Mouse (Mus musculus) adrenal gland, adult 2 months (tissue): ENCODE data around the gene Mdm2. TPM values are rescaled to one million over a fixed set of nuclear protein-coding genes. Genes with fewer than 3 reads are reported as not detected.

Experiments
- DNase-seq: peaks from one replicate; pipeline ENCODE4 v3.0.0; 2021
- polyA plus RNA-seq: library from polyadenylated mRNA; depleted of rRNA; stranded (reverse); fragments of >200 nt; gene quantifications from 2 replicates; pipeline ENCODE4 v1.2.3, GENCODE M21; 2012
- total RNA-seq, 2 experiments: library from RNA; stranded (reverse); gene quantifications; 2 replicates each; pipeline ENCODE4 v1.2.3; 2021

Gene Mdm2
- total and polyA plus RNA-seq, 3 experiments = 47.0 to 155 (median 55.4) TPM

DNA sequence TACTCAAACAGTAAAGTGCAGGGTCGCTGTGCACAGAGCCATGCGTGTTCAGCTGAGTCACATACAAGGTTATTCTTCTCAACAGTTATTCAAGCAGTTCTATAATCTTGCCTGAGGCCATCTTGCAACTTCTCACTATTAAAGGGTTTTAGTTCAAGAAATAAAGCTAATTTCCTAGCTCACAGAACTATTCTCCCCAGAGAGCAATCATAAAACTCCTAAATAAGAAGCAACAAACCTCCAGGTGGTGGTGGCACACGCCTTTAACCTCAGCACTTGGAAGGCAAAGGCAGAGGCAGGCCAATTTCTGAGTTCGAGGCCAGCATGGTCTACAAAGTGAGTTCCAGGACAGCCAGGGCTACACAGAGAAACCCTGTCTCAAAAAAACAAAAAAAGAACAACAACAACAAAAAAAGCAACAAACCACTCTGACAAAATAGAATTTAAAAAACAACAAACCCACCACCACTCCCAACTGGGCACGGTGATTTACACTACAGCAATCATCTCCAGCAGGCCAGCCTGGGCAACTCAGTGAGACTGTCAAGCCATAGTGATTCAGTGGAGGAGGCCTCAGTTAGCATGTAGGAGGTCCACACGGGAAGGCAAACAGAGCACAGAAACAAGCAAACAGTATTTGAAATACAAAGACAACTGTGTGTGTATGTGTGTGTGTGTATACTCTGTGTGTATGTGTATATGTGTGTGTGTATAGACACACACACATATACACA lies 13.6 kb downstream of the Mdm2 start:
- no peak for DNase-seq

DNA sequence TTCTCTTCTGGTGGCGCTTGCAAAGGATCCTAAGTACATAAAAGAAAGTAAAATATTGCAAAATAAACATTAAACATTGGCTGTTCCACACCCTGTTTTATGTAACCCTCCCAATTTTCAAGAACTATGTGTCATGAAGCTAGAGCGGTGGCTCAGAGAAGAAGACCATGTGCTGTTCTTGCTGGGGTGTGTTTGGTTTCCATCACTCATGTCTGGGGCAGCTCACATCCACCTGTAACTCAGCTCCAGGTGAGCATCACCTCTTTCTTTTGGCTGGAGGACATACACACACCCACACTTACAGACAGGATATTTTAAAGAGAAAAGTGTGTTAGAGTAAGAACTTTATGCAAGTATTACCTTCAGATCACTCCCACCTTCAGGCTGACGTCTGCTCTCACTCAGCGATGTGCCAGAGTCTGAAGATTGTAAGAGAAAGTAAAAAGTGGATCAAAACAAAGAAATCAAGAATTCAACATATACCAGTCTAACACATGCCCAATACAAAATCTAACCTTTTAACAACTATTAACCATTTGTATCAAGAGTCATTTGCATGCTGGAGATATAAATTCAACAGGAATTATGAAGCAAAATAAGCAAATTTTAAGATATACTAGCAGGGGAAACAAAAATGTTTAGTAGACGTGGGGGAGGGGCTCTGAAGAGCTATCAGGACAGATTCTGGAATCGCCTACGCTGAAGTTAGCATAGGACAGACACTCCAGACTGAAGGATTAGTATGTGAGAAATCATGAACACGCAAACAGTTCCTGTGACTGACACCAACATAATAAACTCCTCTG lies 14.3 kb downstream of the Mdm2 start:
- DNase-seq = no peak

DNA sequence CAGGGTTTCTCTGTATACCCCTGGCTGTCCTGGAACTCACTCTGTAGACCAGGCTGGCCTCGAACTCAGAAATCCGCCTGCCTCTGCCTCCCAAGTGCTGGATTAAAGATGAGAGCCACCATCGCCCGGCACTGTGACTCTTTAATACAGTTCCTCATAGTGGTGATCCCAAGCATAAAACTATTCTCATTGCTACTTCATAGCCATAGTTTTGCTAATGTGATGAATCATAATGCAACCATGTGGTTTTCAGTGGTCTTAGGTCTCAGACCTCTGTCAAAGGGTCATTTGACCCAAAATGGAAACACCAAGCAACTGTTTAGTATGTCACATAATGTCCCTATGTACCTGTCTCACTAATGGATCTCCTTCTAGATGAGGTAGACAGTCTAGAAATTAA lies 15.0 kb downstream of the Mdm2 start:
- no peak for DNase-seq

DNA sequence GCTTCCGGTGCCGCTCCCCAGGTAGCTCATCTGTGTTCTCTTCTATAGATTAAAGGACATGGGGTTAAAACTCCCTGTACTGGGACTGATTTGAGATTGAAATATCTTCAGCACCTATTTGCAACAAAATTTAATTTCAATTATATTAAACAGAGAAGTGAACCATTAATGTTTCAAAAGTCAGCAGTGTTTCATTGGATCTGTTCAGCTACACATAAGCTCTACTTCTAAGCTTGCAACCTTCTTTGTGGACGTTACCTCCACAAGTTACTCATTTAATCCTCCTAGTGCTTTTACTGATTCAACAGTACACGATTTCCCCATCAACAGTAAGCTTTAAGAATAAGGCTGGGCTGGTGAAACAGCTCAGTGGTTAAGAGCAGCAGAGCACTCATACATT lies 15.5 kb downstream of the Mdm2 start:
- no peak for DNase-seq

DNA sequence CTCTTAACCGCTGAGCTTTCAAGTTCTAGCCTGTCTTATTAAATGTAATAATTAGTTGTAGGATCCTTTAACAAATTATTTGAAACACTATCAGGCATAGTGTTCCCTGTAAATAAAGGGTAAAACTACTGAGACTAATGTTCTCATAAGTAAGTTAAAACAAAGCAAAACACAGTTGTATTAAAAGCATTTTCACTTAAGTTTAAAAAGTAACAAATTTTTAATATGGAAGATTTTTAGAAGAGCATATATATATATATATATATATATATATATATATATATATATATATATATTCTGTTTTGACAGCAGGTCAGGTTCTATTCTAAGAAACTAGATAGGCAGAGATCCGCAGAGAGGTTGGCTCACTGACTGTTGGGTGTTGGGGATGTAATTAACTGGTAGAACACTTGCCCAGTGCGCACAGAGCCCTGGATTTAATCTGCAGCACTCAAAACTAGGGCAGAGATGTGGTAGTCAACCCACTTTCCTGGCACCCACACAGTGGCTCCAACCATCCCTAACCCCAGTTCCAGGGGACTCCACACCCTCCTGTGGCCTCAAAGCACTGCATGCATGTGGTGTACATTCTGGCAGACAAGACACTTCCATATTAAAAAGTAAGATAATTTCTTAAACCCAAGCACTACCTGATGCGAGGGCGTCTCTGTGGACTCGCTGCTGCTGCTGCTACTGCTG lies 16.2 kb downstream of the Mdm2 start:
- DNase-seq = no peak

DNA sequence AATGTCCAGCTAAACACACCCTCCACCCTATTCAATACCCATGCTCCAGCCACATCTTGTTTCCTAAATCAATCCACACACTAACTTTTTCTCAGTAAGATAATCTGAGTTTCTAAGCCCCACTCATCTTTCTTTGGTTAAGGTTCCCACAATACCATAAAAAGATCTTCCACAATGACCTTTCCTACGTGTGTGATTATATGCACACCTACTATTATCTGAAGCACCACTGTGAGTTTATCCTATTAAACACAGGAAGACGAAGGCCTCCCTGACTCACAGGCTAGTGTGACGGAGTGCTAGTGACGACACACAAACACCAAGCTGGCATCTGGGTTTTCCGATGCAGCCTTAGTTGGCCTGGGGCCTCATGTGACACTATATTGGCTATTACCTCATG lies 17.6 kb downstream of the Mdm2 start:
- no peak for DNase-seq

DNA sequence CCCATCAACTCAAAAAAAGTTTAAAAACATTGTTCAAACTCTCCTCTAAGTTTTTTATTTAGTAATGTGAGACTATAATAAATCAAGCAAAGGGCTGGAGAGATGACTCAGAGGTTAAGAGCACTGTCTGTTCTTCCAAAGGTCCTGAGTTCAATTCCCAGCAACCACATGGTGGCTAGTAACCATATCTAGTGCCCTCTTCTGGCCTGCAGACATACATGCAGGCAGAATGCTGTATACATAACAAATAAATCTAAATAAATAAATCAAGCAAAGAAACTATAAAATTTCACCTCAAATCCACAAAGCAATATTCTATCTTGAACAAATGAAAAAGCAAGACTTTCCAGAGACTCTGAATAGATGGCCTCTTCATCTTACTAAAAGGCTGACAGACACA lies 18.4 kb downstream of the Mdm2 start:
- DNase-seq = no peak

DNA sequence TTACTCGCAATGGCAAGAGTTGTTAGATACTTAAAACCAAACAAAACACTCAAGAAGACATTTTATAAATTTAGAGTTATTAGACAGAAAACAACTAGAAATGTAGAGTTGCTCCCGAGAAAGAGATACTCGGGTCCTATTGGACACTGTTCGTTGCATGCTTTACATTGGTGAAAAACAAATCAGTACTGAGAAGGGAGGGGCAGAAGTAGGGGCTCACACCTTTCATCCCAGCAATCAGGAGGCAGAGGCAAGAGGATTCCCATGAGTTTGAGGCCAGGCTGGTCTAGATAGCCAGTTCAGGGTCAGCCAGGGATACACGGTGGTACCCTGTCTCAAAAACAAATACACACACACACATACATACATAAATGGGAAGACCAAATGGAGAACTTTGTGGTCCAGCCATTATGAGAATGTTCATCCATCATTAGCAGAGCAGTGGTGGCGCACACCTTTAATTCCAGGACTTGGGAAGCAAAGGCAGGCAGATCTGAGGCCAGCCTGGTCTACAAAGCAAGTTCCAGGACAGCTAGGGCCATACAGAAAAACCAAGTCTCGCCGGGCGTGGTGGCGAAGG lies 19.1 kb downstream of the Mdm2 start:
- no peak for DNase-seq

DNA sequence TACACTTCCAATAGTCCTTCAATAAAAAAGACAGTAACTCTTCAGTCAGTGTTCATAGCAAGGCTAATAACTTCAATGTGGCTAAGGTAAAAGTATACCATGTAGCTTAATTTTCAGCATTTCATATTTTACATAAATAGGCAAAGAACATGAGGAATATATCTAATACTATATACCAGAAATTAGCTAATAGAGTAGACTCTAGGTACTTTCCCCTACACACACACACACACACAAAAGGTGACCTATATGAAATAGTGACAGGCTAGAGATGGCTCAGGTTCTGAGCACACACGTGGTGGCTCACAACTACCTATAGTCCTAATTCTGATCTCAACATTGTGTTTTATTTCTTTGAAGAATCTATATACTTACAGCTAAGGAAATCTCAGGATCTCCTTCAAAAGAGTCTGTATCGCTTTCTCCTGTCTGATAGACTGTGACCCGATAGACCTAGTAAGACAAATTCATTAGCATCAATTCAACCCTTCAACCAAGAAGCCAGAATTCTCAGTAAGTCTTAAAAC lies 19.7 kb downstream of the Mdm2 start:
- no peak for DNase-seq

DNA sequence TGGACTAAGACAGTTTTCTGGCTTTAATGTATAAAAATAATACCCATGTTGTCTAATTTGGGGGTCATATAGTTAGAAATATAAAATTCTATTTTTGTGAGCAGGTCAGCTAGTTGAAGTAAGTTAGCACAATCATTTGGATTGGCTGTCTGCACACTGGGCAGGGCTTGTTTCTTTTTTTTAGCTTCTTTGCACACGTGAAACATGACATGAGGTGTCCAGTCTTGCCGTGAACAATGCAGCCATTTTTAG lies 20.5 kb downstream of the Mdm2 start:
- no peak for DNase-seq

DNA sequence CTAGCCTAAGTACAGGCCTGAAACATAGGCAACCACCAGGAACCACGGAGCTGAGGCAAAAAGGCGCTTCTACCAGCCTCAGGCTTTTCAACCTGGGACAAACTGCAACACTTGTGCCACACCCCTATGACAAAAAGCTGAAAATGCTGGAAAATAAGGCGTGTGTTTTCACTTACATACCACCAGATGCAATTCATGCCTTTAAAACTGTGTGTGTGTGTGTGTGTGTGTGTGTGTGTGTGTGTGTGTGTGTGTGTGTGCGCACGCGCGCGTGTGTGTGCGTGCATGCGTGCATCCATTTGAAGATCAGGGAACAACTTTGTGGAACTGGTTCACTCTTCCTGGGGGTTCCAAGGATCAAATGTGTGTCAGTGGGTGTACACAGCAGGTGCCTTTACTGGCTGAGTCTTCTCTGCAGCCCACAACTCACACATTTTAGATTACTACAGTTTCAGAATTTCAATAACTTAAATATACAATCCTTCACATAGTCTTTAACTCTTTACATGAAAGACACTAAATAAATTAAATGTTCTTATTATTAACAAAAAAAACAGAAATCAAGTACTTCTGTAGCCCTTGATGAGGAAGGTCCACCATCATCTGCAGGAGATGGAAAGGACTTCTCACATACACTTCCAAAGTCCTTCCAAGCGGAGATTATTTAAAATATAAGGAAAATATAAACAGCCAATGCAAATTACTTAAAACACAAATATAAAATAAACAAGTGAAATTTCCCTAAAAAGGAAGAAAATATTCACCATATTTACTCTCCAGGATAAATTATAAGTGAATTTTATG lies 21.1 kb downstream of the Mdm2 start:
- DNase-seq = no peak

DNA sequence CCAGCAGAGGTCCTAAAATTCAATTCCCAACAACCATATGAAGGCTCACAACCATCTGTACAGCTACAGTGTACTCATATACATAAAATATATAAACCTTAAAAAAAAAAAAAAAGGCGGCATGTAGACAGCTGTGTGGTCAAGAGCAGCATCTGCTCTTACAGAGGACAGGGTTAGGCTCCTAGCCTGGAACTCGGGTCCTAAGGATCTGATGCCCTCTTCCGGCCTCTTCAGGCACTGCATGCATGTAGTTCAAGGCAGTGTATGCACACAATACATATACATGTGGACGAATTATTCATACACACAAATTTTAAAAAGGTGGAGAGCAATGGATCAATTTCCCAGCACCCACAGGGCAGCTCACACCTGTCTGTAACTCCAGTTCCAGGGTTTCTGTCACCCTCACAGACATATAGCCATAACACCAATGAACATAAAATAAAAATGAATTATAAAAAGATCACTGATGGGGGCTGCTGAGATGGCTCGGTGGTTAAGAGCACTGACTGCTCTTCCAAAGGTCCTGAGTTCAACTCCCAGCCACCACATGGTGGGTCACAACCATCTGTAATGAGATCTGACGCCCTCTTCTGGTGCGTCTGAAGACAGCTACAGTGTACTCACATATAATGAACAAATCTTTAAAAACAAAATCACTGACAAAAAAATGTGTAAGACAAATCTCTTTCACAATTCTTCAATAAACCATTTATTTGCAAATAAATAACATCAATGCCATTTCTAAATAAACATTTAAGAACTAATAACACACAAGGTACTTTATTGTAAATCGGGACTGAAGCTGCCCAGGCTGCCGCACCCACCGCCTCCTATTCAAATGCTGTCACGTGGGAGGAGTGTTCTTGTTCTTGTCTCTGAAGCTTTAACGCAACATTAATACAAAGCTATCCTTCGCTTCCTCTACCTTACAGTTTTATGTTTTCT lies 22.1 kb downstream of the Mdm2 start:
- DNase-seq = peak; percentile 44

DNA sequence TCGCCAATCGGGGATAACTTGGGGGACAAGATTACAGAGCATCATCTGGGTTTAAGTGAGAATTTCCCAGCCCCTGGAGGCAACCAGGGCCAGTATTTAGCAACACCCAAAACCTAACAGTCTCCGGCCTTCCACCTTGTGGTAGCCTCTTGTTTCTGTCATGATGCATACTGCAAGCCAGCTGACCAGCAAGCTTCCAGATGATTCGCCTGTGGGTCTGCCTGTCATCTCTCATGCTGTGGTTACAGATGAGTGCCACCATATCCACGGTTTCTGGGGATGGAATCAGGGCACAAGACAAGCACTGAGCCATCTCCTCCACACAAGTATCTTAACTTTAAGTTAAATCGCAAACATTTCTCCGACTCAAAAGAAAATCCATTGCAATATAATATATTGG lies 23.0 kb downstream of the Mdm2 start:
- no peak for DNase-seq

DNA sequence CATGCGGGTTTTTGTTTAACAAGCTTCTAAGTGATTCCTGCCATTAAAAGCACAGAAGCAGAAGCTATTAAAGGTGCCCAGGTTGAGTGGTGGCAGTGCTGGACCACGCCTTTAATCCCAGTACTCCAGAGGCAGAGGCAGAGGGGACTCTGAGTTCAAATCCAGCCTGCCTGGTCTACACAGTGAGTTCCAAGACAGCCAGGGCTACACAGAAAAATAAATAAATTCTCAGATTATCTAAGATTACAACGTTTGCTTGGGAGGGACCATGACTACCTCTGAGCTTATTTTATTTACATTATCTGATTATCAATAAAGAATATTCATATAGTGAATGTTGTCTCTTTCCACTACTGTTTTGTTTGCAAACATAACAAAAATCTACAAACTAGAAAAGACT lies 23.5 kb downstream of the Mdm2 start:
- DNase-seq = no peak

DNA sequence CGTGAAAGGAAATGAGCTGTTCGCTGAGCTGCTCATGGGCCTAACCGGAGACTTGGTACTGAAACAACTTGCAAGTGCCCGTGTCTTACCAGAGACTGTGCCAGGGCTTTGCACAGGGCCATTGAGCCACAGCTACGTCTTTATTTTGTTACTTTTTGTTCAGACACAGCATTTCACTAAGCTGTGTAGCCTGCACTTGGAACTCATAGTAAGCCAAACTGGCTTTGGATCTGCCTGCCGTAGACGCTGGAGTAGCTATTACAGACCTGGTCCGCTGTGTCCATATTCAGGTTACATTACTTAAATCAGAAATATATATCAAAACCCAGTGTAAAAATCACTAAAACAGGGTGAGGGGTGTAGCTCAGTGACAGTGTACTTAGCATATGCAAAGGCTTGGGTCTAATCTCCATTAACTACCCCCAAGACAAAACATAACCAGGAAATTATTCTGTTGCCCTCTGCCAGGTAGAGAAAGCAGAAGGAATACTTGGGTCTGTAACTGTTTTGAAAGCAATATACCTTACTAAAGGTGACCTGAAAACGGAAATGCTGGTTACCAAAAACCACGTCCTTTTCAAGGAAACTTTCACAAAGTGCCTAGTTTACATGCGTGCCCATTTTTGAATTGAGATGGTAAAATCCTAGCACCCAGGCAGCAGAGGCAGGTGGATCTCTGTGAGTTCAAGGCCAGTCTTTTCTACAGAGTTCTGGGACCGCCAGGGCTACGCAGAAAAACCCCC lies 24.5 kb downstream of the Mdm2 start:
- no peak for DNase-seq

DNA sequence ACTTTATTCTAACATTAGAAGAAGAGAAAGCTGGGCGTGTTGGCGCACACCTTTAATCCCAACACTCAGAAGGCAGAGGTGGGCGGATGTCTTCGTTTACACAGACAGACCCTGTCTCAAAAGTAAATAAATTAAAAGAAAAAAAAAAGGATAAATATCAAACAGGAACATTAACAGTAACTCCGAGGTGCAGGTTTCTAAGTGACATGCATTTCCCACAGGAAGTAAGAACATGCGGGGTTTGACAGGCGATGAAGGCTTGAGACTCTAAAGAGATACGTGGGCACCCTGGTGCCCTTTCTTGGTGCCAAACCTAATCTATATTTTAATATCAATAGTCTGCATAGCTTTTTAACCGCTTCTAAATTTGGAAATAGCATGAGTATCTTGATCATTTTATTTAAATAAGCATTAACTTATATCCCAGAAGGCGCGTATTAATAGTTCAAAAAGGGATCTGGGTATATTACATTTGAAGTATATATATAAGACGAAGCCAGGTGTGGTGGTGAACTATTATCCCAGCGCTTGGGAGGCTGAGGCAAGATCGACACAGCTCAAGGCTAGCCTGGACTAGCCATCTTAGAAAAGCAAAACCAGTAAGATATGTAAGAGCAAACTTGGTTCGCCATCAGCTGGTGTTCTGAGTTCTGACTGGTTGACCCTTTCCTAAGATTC lies 25.2 kb downstream of the Mdm2 start:
- DNase-seq = no peak

DNA sequence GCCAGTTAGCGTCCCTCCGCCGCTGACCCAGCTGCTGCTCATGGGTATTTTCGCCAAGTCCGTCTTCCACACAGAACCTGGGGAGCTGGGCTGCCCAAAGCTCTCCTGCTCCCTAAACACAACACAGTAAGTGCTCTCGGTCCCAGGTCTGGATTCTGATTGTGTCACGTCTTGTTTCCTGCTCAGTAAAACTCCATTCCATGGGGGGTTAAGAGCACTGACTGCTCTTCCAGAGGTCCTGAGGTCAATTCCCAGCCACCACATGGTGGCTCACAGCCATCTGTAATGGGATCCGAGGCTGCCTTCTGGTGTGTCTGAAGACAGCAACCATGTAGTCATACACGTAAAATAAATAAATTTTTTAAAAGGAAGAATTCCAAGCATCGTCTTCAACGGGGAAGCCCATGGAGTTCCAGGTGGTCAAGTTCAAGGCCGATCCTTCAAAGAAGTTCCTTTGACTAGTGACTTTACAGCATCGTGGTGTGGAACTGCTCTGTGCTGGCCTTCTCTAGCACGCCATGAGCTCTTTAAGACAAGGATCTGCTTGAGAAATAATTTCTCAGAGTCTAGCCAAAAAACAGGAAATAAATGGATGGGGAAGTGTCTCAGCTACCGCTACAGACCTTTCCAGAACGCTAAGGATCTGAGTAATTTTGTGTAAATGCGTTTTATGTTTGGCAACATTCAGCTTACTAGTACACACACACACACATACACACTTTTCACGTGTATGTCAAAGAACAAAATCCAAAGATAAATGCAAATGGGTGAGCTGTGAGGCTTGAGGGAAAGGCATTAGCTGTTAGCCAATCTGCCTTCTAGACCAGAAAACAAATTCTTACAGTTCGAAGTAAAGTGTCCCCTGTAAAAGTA lies 26.0 kb downstream of the Mdm2 start:
- no peak for DNase-seq

DNA sequence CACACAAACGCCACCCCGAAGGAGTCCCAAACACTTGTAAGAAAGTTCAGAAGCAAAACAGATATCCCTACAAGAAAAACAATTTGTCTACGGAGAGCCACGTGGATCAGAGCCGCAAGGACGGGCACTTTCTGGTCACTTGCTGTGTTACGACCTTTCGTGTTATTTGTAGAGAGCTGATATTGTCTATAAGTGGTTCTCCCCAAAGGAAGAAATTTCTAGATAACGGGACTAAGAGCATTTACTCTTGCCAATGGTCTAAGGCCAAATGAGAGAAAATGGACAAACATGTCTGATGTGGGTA lies 26.9 kb downstream of the Mdm2 start:
- no peak for DNase-seq
